Mouse (Mus musculus) hindlimb bud, embryonic 11.5 days (tissue): ENCODE data around the gene Arhgef15.
"Not testable (repeated sequence)": the region's sequence is repeated elsewhere in the genome, so short reads cannot be mapped to it uniquely, and the experiment has no call there.

ENCODE experiments used
- DNase-seq: peaks from one replicate; pipeline ENCODE4 v3.0.0-alpha.2; 2012; ENCODE audit warnings: low read depth, low spot score; ENCODE audit errors: extremely low spot score

Gene Arhgef15

GRCm38 (mm10) chr11:68957308-68957707, at the start of gene Arhgef15:
TSS of gene Arhgef15 (minus strand) at chr11:68957480.
- no peak for DNase-seq

- DNase-seq, result not testable (repeated sequence)
Measured at GRCm38 (mm10) chr11:69006575-69006974, 49.3 kb upstream of the Arhgef15 start.

- DNase-seq, result no peak
Measured at GRCm38 (mm10) chr11:69005193-69005592, 47.9 kb upstream of the Arhgef15 start.

GRCm38 (mm10) chr11:69003592-69003991, 46.3 kb upstream of the Arhgef15 start:
- DNase-seq, result no peak

GRCm38 (mm10) chr11:69002782-69003181, 45.5 kb upstream of the Arhgef15 start:
- DNase-seq, result not testable (repeated sequence)

- DNase-seq, result no peak
Measured at GRCm38 (mm10) chr11:68997080-68997479, 39.8 kb upstream of the Arhgef15 start.

GRCm38 (mm10) chr11:68994377-68994776, 37.1 kb upstream of the Arhgef15 start:
- DNase-seq, result no peak

- DNase-seq, result no peak
Measured at GRCm38 (mm10) chr11:68993122-68993521, 35.8 kb upstream of the Arhgef15 start.

GRCm38 (mm10) chr11:68988341-68988740, 31.1 kb upstream of the Arhgef15 start:
- DNase-seq, result no peak

GRCm38 (mm10) chr11:68987365-68987882, 30.1 kb upstream of the Arhgef15 start:
- DNase-seq, result no peak

GRCm38 (mm10) chr11:68982639-68983369, 25.5 kb upstream of the Arhgef15 start:
- DNase-seq, result peak; percentile 42

GRCm38 (mm10) chr11:68980919-68981318, 23.6 kb upstream of the Arhgef15 start:
- no peak for DNase-seq

- DNase-seq, result no peak
Measured at GRCm38 (mm10) chr11:68979320-68979733, 22.0 kb upstream of the Arhgef15 start.

- no peak for DNase-seq
Measured at GRCm38 (mm10) chr11:68975601-68976000, 18.3 kb upstream of the Arhgef15 start.

GRCm38 (mm10) chr11:68975085-68975484, 17.8 kb upstream of the Arhgef15 start, which contains the start of gene Rangrf:
TSS of gene Rangrf (minus strand) at chr11:68975185.
- DNase-seq, result no peak

GRCm38 (mm10) chr11:68974059-68974450, 16.8 kb upstream of the Arhgef15 start:
- DNase-seq, result no peak

- DNase-seq, result peak; percentile 61
Measured at GRCm38 (mm10) chr11:68973250-68974058, 16.2 kb upstream of the Arhgef15 start.

- no peak for DNase-seq
Measured at GRCm38 (mm10) chr11:68970232-68970631, 13.0 kb upstream of the Arhgef15 start.

- no peak for DNase-seq
Measured at GRCm38 (mm10) chr11:68968752-68969151, 11.5 kb upstream of the Arhgef15 start.

- peak; percentile 52 for DNase-seq
Measured at GRCm38 (mm10) chr11:68967337-68968282, 10.3 kb upstream of the Arhgef15 start, which contains the start of gene Slc25a35. TSS of gene Slc25a35 (plus strand) at chr11:68968131.

- DNase-seq, result no peak
Measured at GRCm38 (mm10) chr11:68966554-68966953, 9.3 kb upstream of the Arhgef15 start.
